Mouse (Mus musculus) olfactory bulb, adult 2 months (tissue): ENCODE measurements around the gene Efna1.

Experiments
- CTCF ChIP-seq: fragments of 200-500 bp; IDR thresholded peaks from 2 replicates; pipeline ENCODE4 v1.5.1; 2012; ENCODE audit warnings: low read depth, mild to moderate bottlenecking, low read length, moderate library complexity; ENCODE audit not compliant: insufficient read depth
- POLR2A ChIP-seq: fragments of 200-500 bp; IDR thresholded peaks from 2 replicates; pipeline ENCODE4 v1.6.1; 2012; ENCODE audit warnings: mild to moderate bottlenecking, low read depth, low read length, moderate library complexity; ENCODE audit not compliant: insufficient read depth

DNA sequence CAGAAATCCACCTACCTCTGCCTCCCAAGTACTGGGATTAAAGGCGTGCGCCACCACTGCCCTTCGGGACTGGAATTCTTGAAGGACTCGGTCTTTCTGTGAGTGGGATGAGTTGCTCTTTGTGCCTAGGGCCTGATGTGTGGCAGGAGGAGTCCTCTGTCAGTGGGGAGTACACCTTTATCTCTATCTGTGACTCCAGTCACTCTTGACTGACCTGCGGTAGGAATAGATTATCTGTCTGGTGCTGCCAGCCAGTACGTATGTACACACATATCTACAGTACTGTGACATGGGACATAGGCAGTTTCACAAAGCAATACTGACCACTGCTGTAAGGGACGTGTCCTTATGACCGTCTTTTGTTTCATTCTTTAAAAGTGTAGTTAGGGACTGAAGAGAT is 44.9 kb upstream of the Efna1 start:
- TF ChIP-seq POLR2A (no peak), CTCF (no peak)
